Mouse (Mus musculus) mature B cell (primary cell): ENCODE results near the gene Tfap4.
"Not testable (repeated sequence)": the region's sequence is repeated elsewhere in the genome, so short reads cannot be mapped to it uniquely, and the experiment has no call there.

Experiments
- in situ Hi-C: fragments of 300-500 bp; cut with MboI; formaldehyde crosslinking; loops from 2 replicates; pipeline ENCODE4 v1.14.3; 2019

Gene Tfap4

DNA sequence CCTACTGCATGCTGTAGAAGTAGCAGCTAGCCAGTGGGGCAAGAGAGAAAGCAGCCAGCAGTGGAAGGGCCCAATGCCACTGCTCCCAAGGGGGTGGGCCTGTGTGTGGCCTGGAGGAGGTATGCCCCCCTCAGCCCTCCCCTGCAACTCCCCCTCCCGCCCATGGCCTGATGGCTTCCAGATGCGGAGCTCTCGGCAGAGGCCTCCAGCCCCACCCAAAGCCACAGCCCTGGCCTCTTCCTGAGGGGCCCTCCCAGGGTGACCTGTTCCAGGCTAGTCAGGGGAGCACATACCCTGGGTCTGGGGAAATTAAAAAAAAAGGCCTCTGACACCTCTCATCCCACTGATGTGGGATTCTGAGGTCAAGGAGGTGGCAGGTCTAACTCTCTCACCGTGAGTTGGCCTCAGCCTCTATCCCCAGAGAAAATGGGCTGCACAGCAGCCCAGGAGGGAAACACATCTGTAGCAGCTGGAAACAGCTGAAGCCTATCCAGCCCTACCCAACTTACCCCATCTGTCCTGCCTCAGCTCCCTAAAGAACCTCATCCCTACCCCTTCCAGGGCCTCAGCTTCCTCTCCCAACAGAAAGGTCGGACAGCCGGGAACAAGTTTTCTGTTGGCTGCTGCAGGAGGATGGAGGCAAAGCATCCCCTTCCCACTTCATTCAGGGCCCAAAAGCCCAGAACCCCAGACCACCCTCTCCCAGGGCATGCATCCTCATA, 6.7 kb downstream of the Tfap4 start:
- in situ Hi-C loops = no loop called here

DNA sequence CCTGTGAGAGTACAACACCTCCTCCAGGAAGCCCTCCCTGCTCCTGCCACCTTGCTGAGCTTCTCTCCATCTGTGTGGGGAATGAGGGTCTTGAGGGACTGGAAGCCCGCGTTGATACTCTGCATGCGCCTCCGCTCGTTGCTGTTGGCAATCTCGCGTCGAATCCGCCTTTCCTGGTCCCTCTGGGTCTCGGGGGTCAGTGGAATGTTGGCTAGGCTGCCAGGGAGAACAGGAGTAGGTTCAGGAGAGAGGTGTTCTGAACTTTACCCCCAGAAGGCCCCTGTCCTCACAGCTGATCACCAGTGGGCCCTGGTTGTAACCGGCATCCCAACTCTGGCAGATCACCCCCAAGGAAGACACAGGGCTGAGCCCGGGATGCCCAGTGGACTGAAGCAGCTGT, 7.8 kb downstream of the Tfap4 start:
- in situ Hi-C loops = no loop called here

DNA sequence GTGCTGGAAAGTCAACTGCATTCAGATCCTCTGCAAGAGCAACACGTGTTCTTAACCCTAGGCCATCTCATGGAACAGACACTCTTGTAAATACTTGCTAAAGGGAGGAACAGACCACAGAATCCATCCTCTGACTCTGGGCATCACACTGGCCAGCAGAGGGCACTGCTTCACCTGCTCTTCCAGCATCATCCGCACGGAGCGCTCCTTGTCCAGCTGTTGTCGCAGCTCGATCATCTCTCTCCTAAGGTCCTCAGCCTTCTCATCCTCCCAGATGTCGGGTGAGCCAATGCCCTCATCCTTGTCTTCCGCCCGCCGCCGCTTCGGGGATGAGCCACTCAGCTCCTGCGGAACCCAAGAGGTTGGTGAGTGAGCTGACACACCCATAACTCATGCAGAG, 8.6 kb downstream of the Tfap4 start:
- in situ Hi-C loops = no loop called here

DNA sequence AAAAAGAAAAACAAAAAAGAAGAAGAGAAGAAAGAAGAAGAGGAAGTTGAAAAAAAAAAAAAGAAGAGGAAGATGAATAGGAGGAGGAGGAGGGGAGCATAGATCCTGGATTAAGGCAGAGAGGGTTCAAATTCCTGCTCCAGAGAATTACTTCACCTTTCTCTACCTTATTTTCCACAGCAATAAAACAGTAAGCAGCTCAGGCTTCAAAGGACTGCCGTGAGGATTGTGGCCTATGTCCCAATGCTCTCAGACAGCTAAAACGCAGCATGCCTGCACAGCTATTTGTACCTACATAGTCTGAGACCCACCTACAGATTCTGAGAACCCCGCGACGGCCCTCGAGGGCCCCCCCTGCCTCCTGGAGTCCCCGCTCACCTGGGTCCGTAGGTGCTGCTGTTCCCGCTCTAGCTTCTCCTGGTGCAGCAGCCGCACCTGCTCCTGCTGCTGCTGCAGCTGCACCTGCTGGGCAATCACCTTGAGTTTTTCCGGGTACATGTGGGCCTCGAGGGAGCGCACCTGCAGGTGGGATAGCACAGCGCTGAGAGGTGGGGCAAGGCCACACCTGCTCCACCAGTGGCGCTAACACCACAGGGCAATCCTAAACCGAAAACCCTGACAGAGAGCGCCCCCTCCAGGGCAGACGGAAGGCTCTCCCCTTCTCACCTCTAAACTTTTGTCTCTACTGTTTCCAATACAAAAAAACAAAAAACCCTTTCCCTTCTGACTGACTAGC, 10.5 kb downstream of the Tfap4 start:
- in situ Hi-C loops = loop anchor here (5.0 kb wide), 1 partner anchor 57 kb away; no protein-coding TSS in a partner anchor

DNA sequence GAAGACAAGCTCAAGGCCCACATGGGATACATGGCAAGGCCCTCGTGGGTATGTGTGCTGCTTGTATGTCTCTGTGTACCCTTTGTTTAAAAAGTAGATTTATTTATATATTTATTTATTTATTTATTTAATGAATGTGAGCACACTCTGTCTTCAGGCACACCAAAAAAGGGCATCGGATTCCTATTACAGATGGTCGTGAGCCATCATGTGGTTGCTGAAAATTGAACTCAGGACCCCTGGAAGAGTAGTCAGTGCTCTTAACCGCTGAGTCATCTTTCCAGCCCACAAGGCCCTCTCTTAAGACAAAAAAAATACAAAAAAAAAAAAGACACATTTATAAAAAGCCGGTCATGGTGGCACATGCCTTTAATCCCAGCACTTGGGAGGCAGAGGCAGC, 12.0 kb downstream of the Tfap4 start:
- in situ Hi-C loops = loop anchor here (5.0 kb wide), 1 partner anchor 55 kb away; no protein-coding TSS in a partner anchor

DNA sequence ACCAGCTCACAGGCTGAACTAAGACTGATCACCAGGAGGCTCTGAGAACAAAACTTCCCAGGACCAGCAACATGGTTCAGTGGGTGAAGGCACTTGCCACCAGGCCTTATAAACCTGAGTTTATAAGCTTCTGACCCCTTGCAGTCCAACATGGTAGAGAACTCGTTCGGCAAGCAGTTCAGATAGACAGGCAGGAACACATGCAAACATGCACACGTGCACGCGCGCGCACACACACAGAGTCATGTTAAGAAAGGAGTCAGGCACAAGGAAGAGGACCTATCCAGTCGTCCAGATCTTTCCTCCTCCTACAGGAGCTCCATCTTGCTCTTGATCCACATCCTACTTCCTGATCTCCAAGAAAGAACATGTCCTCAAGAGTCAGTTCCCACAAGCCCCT, 12.8 kb downstream of the Tfap4 start:
- in situ Hi-C loops = loop anchor here (5.0 kb wide), 1 partner anchor 55 kb away; no protein-coding TSS in a partner anchor

DNA sequence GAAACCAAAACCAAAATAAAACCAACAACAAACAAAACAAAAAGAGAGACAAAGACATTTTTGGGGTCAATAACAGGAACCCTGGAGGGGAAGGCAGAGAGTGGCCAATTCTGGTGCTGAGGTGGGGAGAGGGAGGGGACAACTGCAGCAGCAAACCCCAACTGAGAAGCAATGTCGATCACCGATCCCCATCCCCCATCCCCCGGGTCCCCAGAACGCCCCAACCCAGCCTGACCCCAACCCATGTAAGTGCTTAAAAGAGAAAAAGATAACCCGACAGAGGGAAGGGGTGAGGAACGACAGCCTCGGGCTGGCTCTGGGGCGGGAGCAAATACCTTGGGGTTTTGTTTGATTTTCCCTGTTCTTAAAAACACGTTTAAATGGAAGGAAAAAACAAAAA, 14.8 kb downstream of the Tfap4 start:
- in situ Hi-C loops = loop anchor here (5.0 kb wide), 1 partner anchor 53 kb away; no protein-coding TSS in a partner anchor

DNA sequence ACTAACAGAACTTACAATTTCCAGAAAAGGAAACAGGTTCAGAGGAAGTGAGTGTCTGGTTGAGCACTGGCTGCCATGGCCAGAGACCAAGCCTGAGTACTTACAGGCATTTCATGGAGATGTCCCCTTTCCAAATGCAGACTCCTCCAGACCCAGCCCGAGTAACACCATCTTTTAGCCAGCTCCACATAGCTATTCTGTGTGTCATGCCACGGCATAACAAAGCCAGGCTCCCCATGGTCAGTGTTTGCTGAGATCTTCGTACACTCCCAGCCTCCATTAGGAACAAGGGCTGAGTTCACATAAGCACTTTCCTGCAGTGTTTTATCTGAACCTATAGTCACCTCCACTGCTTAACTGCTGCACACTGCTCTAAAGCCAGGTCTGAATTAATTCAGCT, 16.4 kb downstream of the Tfap4 start:
- in situ Hi-C loops = no loop called here

DNA sequence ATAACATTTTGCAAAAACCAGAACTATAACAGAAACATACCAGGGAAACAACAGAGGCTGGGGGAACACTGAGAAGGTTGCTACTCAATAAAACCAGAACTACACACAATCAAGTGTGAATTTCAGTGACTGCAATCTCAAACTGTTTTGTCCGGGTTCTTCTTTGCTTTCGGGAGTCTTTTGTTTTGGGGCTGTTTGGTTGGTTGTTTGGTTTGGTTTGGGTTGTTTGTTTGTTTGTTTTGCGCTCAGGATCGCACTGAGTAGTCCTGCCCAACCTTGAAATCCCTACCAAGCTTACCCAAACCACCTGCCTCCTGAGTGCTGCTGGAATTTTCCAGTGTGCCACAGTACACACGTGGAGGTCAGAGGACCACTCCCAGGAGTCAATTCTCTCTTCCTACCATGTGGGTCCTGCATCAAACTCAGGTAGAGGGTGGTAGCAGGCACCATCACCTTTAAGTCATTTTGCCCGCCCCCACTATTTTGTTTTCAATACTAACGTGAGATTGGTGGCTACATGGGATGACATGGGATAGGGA, 17.3 kb downstream of the Tfap4 start:
- in situ Hi-C loops = no loop called here

DNA sequence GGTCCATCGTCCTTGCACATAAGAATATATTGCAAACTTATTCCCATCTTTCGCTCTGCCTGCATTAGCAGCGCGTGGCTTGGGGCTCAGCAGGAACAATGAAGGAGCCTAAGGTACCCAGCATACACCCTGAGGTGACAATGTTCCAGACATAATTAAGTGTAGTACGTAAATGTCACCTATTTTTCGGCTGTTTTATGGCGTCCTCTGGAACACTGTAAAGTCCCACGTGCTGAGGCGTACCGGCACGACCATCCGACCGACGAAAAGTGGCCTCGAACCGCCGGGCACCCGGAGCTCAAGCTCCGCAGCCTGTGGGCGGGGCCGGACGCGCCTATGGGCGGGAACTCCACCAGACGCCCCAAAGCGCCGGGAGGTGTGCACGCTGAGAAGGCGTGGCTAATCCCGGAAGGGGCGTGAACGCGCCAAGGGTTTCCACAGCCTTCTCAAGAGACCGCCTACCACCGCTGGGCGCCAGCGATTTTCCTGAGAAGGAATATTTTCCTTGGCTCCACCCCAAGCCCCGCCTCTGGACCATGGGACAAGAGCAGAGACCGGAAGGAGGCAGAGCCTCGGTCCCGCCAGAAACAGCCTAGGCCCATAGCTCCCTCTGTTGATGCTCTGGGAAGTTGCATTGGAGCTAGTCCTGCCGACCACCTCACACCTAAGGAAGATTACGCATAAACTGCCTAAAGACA, 18.0 kb downstream of the Tfap4 start, which contains the start of gene Srl:
TSS of gene Srl (minus strand) at position 316 of the 698 bp plus-strand sequence.
- in situ Hi-C loops = no loop called here

DNA sequence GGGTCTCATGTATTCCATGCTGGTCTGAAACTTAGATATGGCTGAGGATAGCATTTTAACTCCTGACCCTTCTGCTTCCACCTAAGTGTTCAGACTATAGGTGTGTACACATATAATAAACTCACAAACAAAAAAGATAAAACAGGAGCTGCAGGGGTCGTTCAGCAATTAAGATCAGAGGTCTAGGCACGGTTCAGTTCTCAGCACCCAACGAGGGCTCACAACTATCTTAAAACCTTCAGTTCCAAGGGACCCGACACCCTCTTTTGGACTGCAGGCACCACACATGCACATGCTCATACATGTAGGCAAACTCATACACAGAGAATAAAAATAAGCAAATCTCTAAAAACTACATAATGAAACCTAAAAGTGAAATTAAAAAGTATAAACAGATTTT, 18.6 kb downstream of the Tfap4 start:
- in situ Hi-C loops = no loop called here

DNA sequence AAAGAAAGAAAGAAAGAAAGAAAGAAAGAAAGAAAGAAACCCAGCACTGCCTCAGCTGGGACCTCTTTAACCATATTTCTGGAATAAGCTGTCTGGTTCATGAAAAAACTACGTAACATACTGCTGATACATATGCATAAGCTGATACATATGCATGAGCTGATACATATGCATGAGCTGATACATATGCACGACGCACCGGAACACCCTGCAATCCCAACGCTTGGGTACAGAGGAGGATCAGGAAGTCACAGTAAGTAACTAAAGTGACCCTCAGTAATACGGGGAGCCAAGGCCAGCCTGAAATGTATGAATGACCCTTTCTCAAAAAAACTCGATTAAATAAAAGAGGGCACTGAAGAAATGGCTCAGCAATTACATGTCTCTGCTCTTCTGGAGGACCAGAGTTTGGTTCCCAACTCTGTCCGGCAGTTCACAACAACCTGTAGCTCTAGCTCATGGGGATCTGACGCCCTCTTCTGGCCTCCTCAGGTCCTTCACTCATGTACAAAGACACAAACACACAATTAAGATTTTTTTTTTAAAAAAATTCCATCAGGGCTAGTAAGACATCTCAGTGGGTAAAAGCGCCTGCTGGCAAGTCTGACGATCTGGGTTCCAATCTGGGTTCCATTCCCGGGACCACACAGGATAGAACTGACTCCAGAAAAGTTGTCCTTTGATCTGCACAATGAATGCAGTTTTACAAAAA, 19.4 kb downstream of the Tfap4 start:
- in situ Hi-C loops = no loop called here

DNA sequence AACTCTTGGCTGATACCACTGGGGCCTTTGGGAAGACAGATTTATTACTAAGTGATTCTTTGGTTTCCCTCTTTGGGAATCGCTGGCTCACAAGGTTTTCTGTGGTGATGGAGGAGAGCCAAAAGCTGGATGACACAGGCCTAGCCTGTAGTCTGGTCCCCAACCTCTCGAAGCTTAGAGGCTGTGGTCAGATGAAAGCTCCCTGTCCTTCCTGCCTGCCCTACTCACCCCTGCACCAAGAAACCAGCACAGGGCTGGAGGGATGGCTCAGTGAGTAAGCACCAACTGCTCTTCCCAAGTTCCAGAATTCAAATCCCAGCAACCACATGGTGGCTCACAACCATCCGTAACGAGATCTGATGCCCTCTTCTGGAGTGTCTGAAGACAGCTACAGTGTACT, 20.1 kb downstream of the Tfap4 start:
- in situ Hi-C loops = no loop called here

DNA sequence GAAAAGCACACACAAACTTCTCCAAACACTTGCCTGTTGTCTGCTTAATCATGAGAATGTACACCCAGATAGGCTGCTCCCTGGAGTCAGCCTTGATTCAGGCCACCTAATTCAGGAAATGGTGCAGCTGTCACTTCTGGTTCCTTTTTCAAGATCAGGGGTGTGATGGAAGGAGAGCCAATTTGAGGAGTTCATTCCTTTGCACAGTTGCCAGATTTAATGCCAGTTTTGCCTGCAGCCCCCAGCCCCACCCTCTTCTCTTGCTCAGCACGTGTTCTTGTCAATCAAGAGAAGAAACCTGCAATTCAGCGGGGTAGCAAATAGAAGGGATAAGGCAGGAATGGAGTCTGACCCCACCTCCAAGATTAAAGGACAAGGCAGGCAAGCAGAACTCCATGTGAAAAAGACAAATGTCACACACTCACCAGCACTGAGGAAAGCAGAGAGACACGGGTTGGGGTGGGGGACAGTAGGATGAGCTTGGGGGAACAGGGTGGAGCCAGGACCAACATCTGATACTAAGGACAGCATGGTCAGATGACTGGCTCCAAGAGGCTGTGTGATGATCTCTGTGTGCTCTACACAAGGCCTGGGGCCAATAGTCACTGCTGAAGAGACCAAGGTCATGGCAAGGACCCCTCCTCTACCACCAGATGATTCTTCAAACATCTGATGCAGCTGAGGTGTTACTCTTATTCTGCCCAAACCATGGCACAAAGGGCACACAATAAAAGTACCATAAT, 21.9 kb downstream of the Tfap4 start:
- in situ Hi-C loops = no loop called here

DNA sequence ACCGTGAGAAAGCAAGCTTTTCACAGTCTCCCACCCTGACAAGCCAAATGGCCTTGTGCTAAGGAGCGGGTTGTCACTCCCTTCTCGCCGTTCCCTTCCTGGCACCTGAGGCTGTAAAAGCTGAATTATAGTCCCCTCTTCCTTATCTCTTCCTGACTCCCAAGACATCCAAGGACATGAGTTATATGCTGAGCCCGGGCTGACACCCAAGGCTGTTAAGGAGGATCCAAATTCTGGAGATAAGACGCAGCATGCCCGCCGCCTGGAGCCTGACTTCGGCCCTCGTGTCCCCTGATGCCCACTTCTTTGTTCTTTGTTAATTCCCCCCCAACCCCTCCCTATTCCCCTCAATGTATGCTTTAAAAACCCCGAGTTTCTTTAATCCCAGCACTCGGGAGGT, 32.3 kb downstream of the Tfap4 start:
- in situ Hi-C loops = not testable (repeated sequence)

DNA sequence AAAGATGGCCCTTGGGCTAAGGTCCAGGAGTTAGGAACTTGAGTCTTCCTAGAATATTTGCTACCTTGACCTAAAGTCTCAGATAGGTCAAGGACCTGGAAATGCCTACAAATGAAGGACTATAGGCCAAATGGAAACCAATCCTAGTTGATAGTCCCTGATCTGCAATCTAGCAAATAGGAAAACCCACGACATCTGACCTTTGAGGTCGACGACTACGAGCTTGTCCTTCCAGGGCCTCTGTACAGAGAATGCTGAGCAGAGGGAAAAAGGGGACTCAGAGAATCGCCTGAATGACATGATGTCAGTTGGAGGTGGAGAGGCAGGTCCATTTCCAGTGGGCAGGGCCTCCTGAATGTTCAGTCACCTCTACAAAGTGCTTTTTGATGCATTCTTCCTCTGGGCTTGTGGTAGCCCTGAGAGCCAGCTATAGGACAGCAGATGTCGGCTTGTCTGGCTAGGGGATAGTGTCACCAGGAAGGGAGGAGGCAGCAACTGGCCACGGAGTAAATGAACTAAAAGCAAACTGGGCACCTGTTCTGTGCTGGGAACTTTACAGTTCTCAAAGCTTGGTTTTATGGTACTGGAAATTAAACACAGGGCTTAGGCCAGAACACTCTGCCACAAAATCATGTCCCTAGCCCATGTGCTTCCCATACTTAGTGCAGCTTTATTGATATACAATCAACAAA, 36.2 kb downstream of the Tfap4 start:
- in situ Hi-C loops = no loop called here

DNA sequence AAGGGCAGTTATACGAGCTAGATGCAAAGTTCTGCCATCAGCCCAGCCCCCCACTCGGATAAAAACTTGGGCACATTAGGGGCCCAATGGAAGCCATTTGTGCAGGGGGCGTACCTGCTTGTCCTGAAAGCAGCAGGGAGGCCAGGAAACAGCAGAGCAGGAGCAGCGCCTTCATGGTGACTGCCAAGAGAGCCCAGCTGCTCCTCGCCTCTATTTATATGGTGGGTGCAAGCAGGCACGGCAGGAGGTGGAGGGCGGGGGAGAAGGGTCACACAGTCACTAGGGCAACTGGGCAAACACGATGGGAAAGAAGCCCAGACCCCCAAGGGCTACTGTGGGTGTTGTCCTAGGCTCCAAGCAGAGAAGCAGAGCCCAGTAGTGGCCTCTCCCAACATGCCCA, 36.8 kb downstream of the Tfap4 start:
- in situ Hi-C loops = no loop called here

DNA sequence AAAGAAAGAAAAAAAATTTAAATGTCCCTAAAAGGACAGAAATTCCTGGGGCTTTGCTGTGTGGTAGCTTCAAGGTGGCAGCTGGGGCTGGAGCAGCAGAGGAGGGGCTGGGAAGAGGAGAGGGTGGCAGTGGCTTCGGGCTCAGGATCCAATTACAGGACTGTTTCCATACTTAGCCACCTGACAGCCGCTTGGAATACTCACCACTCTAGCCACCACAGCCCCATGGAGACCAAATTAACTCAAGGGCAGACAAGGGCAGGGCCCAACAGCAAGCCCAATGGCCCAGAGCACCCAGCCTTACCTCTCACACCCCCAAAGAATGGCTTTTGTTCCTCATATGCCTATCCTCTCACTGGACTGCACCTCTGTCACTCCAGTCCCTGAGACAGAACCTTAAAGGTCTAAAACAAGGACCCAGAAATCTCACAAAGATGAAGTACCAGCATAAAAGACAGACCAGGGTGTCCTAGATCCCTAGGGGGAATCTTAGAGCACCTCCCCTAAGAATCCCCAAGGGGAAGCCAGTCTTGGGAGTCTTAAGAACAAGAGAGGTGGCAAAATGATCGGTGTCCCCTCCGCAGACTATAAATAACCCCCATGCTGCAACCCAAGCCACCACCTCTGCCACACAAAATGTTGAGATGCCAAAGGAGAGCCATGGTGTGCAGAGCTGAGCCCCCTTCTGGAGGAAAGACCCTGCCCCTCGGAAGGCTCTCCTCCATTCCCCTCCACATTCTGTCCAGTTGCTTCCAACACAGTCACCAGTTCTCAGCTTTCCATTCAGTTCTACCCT, 37.7 kb downstream of the Tfap4 start:
- in situ Hi-C loops = no loop called here

DNA sequence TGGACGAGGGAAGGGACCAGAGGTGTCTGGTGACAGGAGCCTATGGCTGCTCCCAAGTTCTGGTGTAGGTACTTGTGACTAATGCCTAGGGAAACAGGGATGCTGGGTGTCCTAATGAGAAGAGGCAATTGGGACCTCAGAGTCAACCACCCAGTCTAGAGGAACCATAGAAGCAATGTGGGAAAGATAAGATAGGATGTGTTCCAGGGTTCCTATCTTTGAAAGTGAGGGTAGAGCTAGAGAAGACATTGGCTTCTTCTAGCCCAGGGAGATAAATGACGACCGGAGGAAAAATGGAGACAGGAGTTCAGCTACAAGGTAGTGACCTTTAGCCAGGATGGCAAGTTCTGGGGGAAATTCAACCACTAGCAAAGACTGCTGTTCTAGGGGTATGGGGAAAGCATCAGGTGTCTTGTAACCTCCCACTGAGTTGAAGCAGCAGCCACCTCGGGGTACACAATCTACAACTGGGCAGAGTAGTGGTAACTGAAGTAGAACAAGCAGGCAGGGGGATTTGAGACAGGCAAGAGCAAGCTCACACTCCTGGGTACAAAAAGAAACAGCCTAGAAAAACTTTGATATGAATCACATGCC, 38.5 kb downstream of the Tfap4 start:
- in situ Hi-C loops = no loop called here
